Mouse (Mus musculus): ENCODE data around the gene Slc23a3.

- no peak for TF ChIP-seq POLR2A (IDR thresholded peaks at IDR 0.05; ENCODE audit: insufficient read depth, low read depth, low read length)
- TF ChIP-seq EP300 (IDR thresholded peaks at IDR 0.05; ENCODE audit: insufficient read depth, low read depth, low read length) = no peak
Observed at GRCm38 (mm10) chr1:75147411-75148135, 13.9 kb upstream of the Slc23a3 start.
